Mouse (Mus musculus) cortical plate, adult 2 months (tissue): ENCODE measurements at regions not wholly inside any gene's neighbourhood (a gene's known extent, or its start where the extent isn't known, plus 50 kb on each side); places are given as distances from the start of the nearest gene placed in this dataset.
A peak's percentile ranks its signal among the peaks of the same experiment; 100 is the strongest.

Experiments
- H3K27ac ChIP-seq: fragments of 200-500 bp; 2 replicates; pipeline ENCODE4 v1.5.1; 2012; ENCODE audit warnings: low read length, control low read depth, inconsistent platforms; ENCODE audit not compliant: insufficient read depth
- H3K4me1 ChIP-seq: fragments of 200-500 bp; 2 replicates; pipeline ENCODE4 v1.6.1; 2011; ENCODE audit warnings: low read length; ENCODE audit not compliant: control insufficient read depth, insufficient read depth
- H3K4me3 ChIP-seq: fragments of 200-500 bp; 2 replicates; pipeline ENCODE4 v1.5.1; 2011; ENCODE audit warnings: mild to moderate bottlenecking, low read length, control low read depth; ENCODE audit not compliant: insufficient read depth
- CTCF ChIP-seq: fragments of 200-500 bp; IDR thresholded peaks from 2 replicates; pipeline ENCODE4 v1.5.1; 2011; ENCODE audit warnings: mild to moderate bottlenecking, control low read depth, low read length; ENCODE audit not compliant: insufficient read depth; ENCODE audit errors: extremely low read depth
- POLR2A ChIP-seq: fragments of 200-500 bp; IDR thresholded peaks from 2 replicates; pipeline ENCODE4 v1.6.1; 2011; ENCODE audit warnings: mild to moderate bottlenecking, low read length, control low read depth; ENCODE audit not compliant: insufficient read depth; ENCODE audit errors: extremely low read depth

DNA sequence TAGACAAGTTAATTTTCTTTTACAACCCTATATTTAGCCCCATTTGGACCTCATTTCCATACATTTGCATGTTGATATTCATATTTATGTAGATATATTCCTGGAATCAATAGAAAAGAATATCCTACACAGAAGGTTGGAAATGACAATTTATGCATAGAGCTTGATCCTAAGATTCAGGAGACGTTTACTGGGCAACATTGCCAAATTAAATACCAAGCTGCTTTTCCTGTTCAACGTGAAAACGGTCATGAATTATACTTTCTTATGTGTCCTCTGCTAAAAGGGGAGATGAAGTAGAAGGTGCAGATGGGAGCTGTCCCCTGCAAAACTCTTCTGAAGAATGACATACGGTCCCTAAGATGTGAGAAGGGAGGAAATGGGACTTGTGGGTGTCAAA is 2888.9 kb upstream of the Lrrc6 start:
- H3K4me3 ChIP-seq = no peak overlapping the region
- H3K27ac ChIP-seq = peak overlapping the region; percentile 71; the same call in 1 of the 2 replicates
- no peak for TF ChIP-seq CTCF
- TF ChIP-seq POLR2A = no peak
- no peaks in the 10 kb centered on the region; the same call in 1 of the 2 replicates for H3K4me1 ChIP-seq

DNA sequence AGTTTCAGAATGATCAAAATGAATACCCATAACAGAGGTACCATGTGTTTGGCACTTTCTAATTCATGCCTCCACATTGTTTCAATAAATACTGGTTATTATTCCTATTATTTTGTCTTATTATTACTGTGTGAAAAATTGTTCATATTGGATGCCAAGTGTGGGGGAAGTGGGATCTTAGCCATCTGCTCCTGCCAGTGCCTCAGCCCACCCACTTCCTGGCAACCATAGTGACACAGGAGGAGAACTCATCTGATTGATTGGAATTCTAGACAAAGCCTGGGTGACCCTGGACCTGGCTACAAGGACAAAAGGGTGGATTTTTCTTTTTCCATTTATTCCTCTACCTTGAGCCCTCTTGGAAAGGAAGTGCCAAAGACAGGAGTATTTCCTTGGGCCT is 2886.8 kb upstream of the Lrrc6 start:
- H3K27ac ChIP-seq = no peak overlapping the region
- TF ChIP-seq CTCF (no peak), POLR2A (no peak)
- no peaks in the 10 kb centered on the region; the same call in 1 of the 2 replicates for H3K4me1 ChIP-seq
- no peak overlapping the region for H3K4me3 ChIP-seq

DNA sequence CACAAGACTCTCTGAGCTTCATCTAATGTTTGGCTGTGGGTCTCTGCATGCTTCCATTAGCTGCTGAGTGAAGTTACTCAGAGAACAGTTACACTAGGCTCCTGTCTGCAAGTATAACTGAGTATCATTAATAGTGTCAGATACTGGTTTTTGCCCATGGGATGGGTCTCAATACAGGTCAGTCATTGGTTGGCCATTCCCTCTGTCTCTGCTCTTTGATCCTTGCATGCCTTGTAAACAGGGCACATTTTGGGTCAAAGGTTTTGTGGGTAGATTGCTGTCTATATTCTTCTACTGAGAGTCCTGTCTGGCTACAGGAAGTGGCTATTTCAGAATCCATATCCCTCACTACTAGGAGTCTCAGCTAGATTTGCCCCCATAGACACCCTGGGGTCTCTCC is 2864.7 kb upstream of the Lrrc6 start:
- H3K27ac ChIP-seq = no peak overlapping the region
- TF ChIP-seq CTCF (no peak), POLR2A (no peak)
- no peak overlapping the region for H3K4me3 ChIP-seq
- H3K4me1 ChIP-seq = no peaks in the 10 kb centered on the region

DNA sequence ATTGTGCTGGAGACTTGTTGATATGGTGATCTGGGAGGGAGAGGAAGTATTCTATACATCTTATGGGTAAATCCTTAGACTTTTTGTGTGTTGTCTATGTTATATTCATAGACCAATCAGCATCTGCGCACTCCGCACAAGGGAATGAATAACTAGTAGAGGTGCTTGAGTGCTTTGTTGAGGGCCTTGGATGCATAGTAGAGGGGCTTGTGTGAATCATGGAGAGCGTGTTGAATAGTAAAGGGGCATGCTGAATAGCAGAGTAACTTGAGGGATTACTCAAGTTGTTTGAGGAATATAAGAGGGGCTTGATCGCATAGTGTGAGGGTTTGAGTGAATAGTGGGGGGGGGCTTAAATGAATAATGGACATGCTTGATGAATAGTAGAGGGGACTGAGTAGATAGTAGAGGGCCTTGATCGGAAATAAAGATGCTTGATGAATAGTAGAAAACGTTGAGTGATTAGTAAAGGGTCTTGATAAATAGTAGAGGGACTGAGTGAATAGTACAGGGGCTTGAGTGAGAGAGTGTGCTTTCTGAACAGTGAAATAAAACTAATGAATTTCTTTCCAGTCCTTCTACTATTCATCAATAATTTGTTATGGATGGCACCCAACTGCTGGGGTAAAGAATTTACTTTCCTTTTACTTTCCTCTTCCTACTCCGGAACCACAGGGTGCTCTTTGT is 2849.5 kb upstream of the Lrrc6 start:
- no peak overlapping the region for H3K27ac ChIP-seq
- TF ChIP-seq CTCF = no peak
- no peak for TF ChIP-seq POLR2A
- H3K4me1 ChIP-seq = no peaks in the 10 kb centered on the region
- no peak overlapping the region for H3K4me3 ChIP-seq

DNA sequence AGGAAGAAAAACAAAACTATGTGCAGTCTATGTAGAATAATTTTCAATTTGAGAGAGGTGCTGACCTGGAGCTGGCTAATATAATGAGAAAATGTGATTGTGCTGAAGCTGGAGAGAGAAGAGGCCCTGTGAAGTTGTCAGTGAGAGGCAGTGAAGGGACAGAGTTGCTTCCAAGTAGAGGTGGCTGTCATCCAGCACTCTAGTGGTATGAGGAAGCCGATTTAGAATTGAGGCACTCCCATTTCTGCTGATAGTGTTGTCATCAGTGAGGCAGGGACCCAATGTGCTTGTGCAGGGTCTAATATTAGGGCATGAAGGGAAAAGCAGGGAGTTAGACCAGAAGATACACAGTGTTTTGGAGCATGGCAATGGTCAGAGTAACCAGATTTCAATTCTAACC is 2845.4 kb upstream of the Lrrc6 start:
- H3K4me3 ChIP-seq = no peak overlapping the region
- TF ChIP-seq POLR2A (no peak), CTCF (no peak)
- H3K4me1 ChIP-seq = no peaks in the 10 kb centered on the region
- H3K27ac ChIP-seq = no peak overlapping the region

DNA sequence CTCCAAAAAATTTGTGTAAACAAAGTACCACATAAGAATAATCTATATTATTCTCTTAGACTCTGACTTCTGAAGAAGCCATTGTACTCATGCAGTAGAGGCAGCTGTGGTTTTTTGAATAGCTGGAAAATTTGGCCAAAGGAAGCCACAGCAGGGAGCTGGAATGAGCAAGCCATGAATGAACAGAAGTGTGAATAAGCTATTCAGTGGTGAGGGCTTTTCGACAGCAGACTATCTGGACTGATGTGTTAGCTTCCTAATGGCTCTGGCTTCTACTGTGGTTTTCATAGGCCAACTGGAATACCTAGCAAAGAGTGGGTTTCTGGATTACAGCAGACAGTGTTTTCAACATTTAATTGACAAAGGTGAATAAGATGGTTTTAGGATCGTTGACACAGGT is 2842.0 kb upstream of the Lrrc6 start:
- H3K4me3 ChIP-seq = no peak overlapping the region
- H3K27ac ChIP-seq = no peak overlapping the region
- H3K4me1 ChIP-seq = no peaks in the 10 kb centered on the region
- no peak for TF ChIP-seq CTCF
- no peak for TF ChIP-seq POLR2A

DNA sequence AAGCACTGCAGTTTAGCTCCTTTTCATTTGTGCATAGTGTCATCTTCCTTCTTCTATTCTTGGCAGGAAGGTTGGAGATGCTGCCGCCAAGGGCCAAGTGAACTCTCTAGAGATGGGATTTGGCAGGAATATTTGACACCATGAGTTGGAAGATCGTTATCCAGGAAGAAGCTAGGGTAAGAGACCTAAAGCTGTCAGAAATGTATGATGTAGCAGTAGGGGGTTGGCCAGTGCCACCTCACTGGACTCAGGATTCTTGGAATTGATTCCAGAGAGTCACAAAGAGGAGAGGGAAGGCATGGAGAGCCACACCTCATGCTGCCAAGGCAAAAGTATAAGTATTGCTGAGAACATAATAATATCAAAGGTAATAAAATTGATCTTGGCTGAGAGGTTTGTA is 2835.8 kb upstream of the Lrrc6 start:
- H3K4me3 ChIP-seq = no peak overlapping the region
- TF ChIP-seq POLR2A (no peak), CTCF (no peak)
- H3K4me1 ChIP-seq = no peaks in the 10 kb centered on the region
- no peak overlapping the region for H3K27ac ChIP-seq

DNA sequence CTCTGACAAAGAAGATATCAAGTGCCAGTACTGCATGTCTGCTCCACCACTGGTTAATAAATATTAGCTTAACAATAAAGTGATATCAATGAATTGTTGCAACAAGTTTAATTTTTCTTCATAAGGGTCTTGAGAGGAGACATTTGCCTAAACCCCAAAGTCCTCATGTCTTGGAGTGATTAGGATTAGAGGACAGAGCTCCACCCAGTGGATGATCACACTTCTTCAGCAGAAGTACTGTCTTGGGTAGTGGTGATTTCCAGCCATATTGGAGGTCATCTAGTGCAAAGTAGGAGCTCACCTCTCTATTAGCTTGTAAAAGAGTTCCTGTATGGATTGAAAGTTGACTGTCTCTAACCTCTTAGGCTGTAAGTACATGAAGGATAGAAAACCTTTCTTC is 2825.8 kb upstream of the Lrrc6 start:
- Histone ChIP-seq H3K4me3 (no peak overlapping the region), H3K4me1 (no peaks in the 10 kb centered on the region), H3K27ac (no peak overlapping the region)
- TF ChIP-seq CTCF (peak; percentile 32; the same call in 1 of the 2 replicates), POLR2A (no peak)

DNA sequence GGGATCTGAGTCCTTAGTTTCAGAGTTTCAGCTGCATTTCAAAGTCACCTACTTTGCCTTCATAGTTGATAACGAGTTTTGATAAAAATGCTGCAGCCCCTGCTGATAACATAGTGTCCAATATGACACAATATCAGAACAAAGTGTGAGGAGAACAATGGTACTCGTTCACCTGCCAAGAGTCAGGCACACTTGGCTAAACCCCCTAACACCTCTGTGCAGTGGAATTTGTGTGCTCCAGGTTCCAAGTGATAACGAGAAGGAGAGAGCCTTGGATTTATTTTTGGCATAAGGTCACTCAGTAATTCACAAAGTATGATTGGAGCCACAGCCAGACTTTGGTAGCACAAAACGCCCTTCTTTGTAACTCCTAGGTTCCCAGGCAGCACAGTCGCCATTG is 2802.4 kb upstream of the Lrrc6 start:
- H3K4me1 ChIP-seq = no peaks in the 10 kb centered on the region; the same call in 1 of the 2 replicates
- no peak overlapping the region for H3K27ac ChIP-seq
- H3K4me3 ChIP-seq = no peak overlapping the region
- no peak for TF ChIP-seq CTCF
- TF ChIP-seq POLR2A = no peak

DNA sequence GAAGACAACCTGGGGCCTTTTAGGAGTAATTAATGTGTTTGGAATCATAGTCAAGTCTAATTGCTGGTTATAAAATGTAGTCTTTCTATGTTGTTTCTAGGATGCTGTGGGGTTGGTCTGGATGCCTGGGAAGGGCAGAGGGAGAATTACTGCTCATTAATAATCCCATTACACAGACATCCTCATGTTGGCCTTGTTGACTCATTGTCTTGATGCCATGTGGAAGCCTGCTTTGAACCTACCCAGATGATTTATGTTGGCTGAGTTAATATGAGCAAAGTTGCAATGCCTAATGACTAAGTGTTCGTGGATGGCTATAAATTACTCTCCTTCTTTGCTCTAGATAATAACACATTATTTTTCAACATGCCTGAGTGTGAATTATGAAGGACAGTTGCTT is 2790.6 kb upstream of the Lrrc6 start:
- no peak overlapping the region for H3K27ac ChIP-seq
- no peaks in the 10 kb centered on the region for H3K4me1 ChIP-seq
- TF ChIP-seq CTCF = no peak
- TF ChIP-seq POLR2A = no peak
- no peak overlapping the region for H3K4me3 ChIP-seq
